Comparison of ENCODE assay signal across 7 mouse cellular contexts in genomic region chr19:37018411-37018810, GRCm38 (mm10).
DNase-seq lines count a peak whose midpoint lies in the region; ATAC-seq lines count a peak whose summit lies in the region.

No protein-coding gene starts in this region.

- no peaks in the 10 kb centered on the region for H3K9me3 ChIP-seq in forebrain, embryonic 11.5 days (ENCODE audit: control insufficient read depth, low read length)
- H3K9me3 ChIP-seq in limb, embryonic 15.5 days, result no peaks in the 10 kb centered on the region
- H3K9me3 ChIP-seq in midbrain, embryonic 14.5 days (ENCODE audit: control insufficient read depth, low read length), result no peaks in the 10 kb centered on the region; the same call in 1 of the 2 replicates
- no peaks in the 10 kb centered on the region; the same call in 1 of the 2 replicates for H3K9me3 ChIP-seq in stomach, embryonic 14.5 days (ENCODE audit: control insufficient read depth, low read depth, low read length)

- no peaks in the 10 kb centered on the region for H3K4me1 ChIP-seq in forebrain, embryonic 11.5 days (replicated peaks; ENCODE audit: control insufficient read depth, insufficient read depth, low read length)
- H3K4me1 ChIP-seq in limb, embryonic 15.5 days, result peaks cover 7% of the 10 kb centered on the region
- peaks cover 7% of the 10 kb centered on the region; the same call in 1 of the 2 replicates for H3K4me1 ChIP-seq in midbrain, embryonic 14.5 days (ENCODE audit: control insufficient read depth, insufficient read depth, low read length)
- H3K4me1 ChIP-seq in stomach, embryonic 14.5 days (ENCODE audit: control insufficient read depth, insufficient read depth, low read length), result 0 out of 2 replicates have a peak, but pooled peaks cover 2% of the 10 kb centered on the region

- no peaks in the 10 kb centered on the region for H3K27me3 ChIP-seq in forebrain, embryonic 11.5 days (ENCODE audit: control insufficient read depth, insufficient read depth, low read length)
- H3K27me3 ChIP-seq in limb, embryonic 15.5 days, result no peaks in the 10 kb centered on the region
- no peaks in the 10 kb centered on the region for H3K27me3 ChIP-seq in midbrain, embryonic 14.5 days (ENCODE audit: control insufficient read depth, insufficient read depth, low read length)
- no peaks in the 10 kb centered on the region for H3K27me3 ChIP-seq in stomach, embryonic 14.5 days (ENCODE audit: control insufficient read depth, insufficient read depth, low read length)

- H3K9ac ChIP-seq in forebrain, embryonic 11.5 days (ENCODE audit: low read length), result peak overlapping the region; percentile 45
- H3K9ac ChIP-seq in limb, embryonic 15.5 days, result 0 out of 2 replicates have a peak overlapping the region, but pooled peaks have one; percentile 10
- H3K9ac ChIP-seq in midbrain, embryonic 14.5 days (replicated peaks; ENCODE audit: low read length), result peak overlapping the region; percentile 36; the same call in 1 of the 2 replicates
- H3K9ac ChIP-seq in stomach, embryonic 14.5 days (replicated peaks; ENCODE audit: low read depth, low read length), result peak overlapping the region; percentile 10; the same call in 1 of the 2 replicates

- DNase-seq in Muller cell, postnatal 12 days (ENCODE audit: inconsistent ontology term), result peak; percentile 88
- peak; percentile 80 for DNase-seq in adrenal gland, postnatal 25 days
- peak; percentile 88 for DNase-seq in forebrain, embryonic 11.5 days (ENCODE audit: low spot score)
- peak; percentile 39 for DNase-seq in hindlimb bud, embryonic 11.5 days (ENCODE audit: extremely low spot score, low read depth, low spot score)
- DNase-seq in midbrain, embryonic 14.5 days, result peak; percentile 77

- peak overlapping the region; percentile 59 for H3K4me2 ChIP-seq in forebrain, embryonic 11.5 days (ENCODE audit: low read depth, low read length, severe bottlenecking)
- peak overlapping the region; percentile 57 for H3K4me2 ChIP-seq in limb, embryonic 15.5 days
- H3K4me2 ChIP-seq in midbrain, embryonic 14.5 days (ENCODE audit: low read length), result peak overlapping the region; percentile 55
- peak overlapping the region; percentile 54 for H3K4me2 ChIP-seq in stomach, embryonic 14.5 days (replicated peaks; ENCODE audit: low read depth, low read length)

- WGBS in forebrain, embryonic 11.5 days, result under 1% methylated on average over 26 of the region's 26 CpGs
- WGBS in limb, embryonic 15.5 days, result 5% methylated on average over 26 of the region's 26 CpGs
- WGBS in midbrain, embryonic 14.5 days, result 2% methylated on average over 26 of the region's 26 CpGs
- 3% methylated on average over 26 of the region's 26 CpGs for WGBS in stomach, embryonic 14.5 days

- no peak overlapping the region for H3K27ac ChIP-seq in forebrain, embryonic 11.5 days (ENCODE audit: low read depth, low read length)
- no peak overlapping the region for H3K27ac ChIP-seq in limb, embryonic 15.5 days
- no peak overlapping the region for H3K27ac ChIP-seq in midbrain, embryonic 14.5 days (replicated peaks; ENCODE audit: low read depth, low read length)
- H3K27ac ChIP-seq in stomach, embryonic 14.5 days (ENCODE audit: low read length), result no peak overlapping the region

- no peaks in the 10 kb centered on the region for H3K36me3 ChIP-seq in forebrain, embryonic 11.5 days (ENCODE audit: control insufficient read depth, insufficient read depth, low read length)
- H3K36me3 ChIP-seq in limb, embryonic 15.5 days, result peaks cover 12% of the 10 kb centered on the region
- peaks cover 9% of the 10 kb centered on the region for H3K36me3 ChIP-seq in midbrain, embryonic 14.5 days (ENCODE audit: control insufficient read depth, insufficient read depth, low read length)
- no peaks in the 10 kb centered on the region for H3K36me3 ChIP-seq in stomach, embryonic 14.5 days (ENCODE audit: control insufficient read depth, insufficient read depth, low read length)

- peak overlapping the region; percentile 34 for H3K4me3 ChIP-seq in forebrain, embryonic 11.5 days (ENCODE audit: low read depth, low read length)
- H3K4me3 ChIP-seq in limb, embryonic 15.5 days, result peak overlapping the region; percentile 46
- H3K4me3 ChIP-seq in midbrain, embryonic 14.5 days (replicated peaks; ENCODE audit: low read depth, low read length), result peak overlapping the region; percentile 31
- peak overlapping the region; percentile 36 for H3K4me3 ChIP-seq in stomach, embryonic 14.5 days (ENCODE audit: low read depth, low read length)

- ATAC-seq in forebrain, embryonic 11.5 days (replicated peaks; ENCODE audit: low FRiP score), result peak; percentile 96
- ATAC-seq in limb, embryonic 15.5 days (ENCODE audit: insufficient number of reproducible peaks, low FRiP score, low TSS enrichment, low read depth), result peak; percentile 88
- ATAC-seq in midbrain, embryonic 14.5 days (ENCODE audit: low FRiP score, low TSS enrichment), result peak; percentile 90
- ATAC-seq in stomach, embryonic 14.5 days (ENCODE audit: insufficient number of reproducible peaks, insufficient read depth, low FRiP score, low read depth), result peak; percentile 88
